Mouse (Mus musculus): ENCODE results near the gene Ubl3. TPM values are rescaled to one million over a fixed set of nuclear protein-coding genes. Genes with fewer than 3 reads are reported as not detected.
A peak's percentile ranks its signal among the peaks of the same experiment; 100 is the strongest.

Gene Ubl3
- total and polyA plus RNA-seq, 2 experiments from 2014 or later = 79.3 to 122 TPM

DNA sequence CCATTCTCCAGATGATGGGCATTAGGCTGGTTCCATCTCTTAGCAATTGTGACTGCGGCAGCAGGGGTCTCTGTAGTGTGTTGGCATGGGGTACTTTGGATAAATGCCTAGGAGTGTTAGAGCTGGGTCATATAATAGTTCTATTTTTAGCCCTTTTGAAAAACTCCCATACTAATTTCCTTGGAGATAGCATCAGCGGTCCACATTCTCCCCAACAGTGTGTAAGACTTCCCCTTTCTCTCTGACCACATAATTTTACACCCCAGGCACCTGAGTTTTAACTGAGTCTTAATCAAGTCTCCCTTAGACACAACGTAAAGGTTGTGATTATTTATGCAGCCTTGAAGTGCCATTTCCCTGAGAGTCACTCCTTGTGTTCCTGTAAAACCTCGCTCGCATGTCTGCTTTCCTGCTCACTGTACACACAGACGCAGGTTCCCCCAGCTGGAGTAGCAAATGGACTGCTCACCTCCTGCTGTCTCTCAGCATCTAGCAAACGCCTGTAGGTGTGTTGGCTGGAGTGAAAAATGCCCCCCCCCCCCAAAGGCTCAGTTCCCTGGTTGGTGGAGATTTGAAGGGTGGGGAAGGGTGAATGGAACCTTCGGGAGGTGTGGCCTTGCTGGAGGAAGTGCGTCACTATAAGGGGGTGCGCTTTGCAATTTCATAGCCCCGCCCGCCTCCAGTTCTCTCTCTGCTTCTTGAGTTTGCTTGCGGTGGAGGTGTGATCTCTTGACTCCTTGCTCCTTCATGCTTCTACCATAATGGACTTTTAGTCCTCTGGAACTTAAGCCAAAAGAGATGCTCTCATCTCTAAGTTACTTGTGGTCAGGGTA, 63.5 kb downstream of the Ubl3 start:
- Histone ChIP-seq H3K27me3 (ENCODE audit: insufficient read depth, low read length) (no peaks in the 10 kb centered on the region), H3K9ac (no peak overlapping the region), H3K9me3 (ENCODE audit: low read length) (no peaks in the 10 kb centered on the region), H3K27ac (ENCODE audit: low read depth, low read length) (no peak overlapping the region), H3K4me3 (ENCODE audit: low read depth, low read length) (no peak overlapping the region), H3K4me2 (ENCODE audit: low read depth) (peak overlapping the region; percentile 23), H3K36me3 (ENCODE audit: insufficient read depth) (no peaks in the 10 kb centered on the region), H3K4me1 (ENCODE audit: insufficient read depth) (no peaks in the 10 kb centered on the region; the same call in 1 of the 2 replicates)
- TF ChIP-seq CTCF (IDR thresholded peaks at IDR 0.05; ENCODE audit: low read depth) = no peak
- DNase-seq (peak; percentile 19), ATAC-seq (peak; percentile 62)
- 59% methylated on average over 13 of the region's 13 CpGs for WGBS

- Histone ChIP-seq H3K27me3 (ENCODE audit: insufficient read depth, low read length) (no peaks in the 10 kb centered on the region), H3K4me2 (ENCODE audit: low read depth) (no peak overlapping the region), H3K27ac (ENCODE audit: low read depth, low read length) (no peak overlapping the region), H3K4me1 (ENCODE audit: insufficient read depth) (no peaks in the 10 kb centered on the region; the same call in 1 of the 2 replicates), H3K36me3 (ENCODE audit: insufficient read depth) (no peaks in the 10 kb centered on the region), H3K9ac (no peak overlapping the region), H3K9me3 (ENCODE audit: low read length) (no peaks in the 10 kb centered on the region), H3K4me3 (ENCODE audit: low read depth, low read length) (no peak overlapping the region)
- ATAC-seq = no peak
- TF ChIP-seq CTCF (IDR thresholded peaks at IDR 0.05; ENCODE audit: low read depth) = no peak
- DNase-seq = no peak
- 94% methylated on average over 11 of the region's 11 CpGs for WGBS
These were observed 66.4 kb downstream of the Ubl3 start for GRCm38 (mm10) chr5:148486202-148486601.

GRCm38 (mm10) chr5:148481745-148482144, 70.8 kb downstream of the Ubl3 start:
- H3K27ac ChIP-seq (ENCODE audit: low read depth, low read length) = no peak overlapping the region

DNA sequence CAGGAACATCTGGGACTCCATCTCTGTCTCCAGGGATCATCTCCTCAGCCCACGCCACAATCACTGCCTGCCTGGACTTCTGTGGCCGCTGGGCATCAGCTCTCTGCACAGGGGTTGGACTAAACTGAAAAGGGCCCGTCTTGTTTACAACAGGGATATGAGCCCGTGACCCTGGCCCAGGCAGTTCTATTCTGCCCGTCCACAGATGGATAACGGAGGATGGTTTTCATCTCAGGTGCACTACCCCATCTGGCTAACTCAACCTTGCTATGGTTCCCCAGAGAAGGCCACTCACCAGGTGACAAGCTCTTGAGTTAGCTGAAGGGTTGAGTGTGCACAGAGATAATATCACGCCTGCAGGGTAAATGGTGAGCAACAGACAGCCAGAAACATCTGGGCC, 78.2 kb downstream of the Ubl3 start:
- no peak overlapping the region for H3K4me2 ChIP-seq (ENCODE audit: low read depth)
- WGBS = 91% methylated on average over 7 of the region's 7 CpGs
- H3K9me3 ChIP-seq (ENCODE audit: low read length) = no peaks in the 10 kb centered on the region
- no peak for TF ChIP-seq CTCF (IDR thresholded peaks at IDR 0.05; ENCODE audit: low read depth)
- no peak overlapping the region for H3K27ac ChIP-seq (ENCODE audit: low read depth, low read length)
- H3K4me3 ChIP-seq (ENCODE audit: low read depth, low read length) = no peak overlapping the region
- no peaks in the 10 kb centered on the region for H3K4me1 ChIP-seq (ENCODE audit: insufficient read depth)
- ATAC-seq (no peak), DNase-seq (no peak)
- H3K36me3 ChIP-seq (ENCODE audit: insufficient read depth) = no peaks in the 10 kb centered on the region
- no peak overlapping the region for H3K9ac ChIP-seq
- no peaks in the 10 kb centered on the region for H3K27me3 ChIP-seq (ENCODE audit: insufficient read depth, low read length)

More at GRCm38 (mm10) chr5:148481745-148482144, 70.8 kb downstream of the Ubl3 start:
- no peak overlapping the region for H3K4me2 ChIP-seq (ENCODE audit: low read depth)
- no peaks in the 10 kb centered on the region for H3K36me3 ChIP-seq (ENCODE audit: insufficient read depth)
- H3K4me1 ChIP-seq (ENCODE audit: insufficient read depth) = no peaks in the 10 kb centered on the region
- DNase-seq = no peak
- no peak for ATAC-seq
- H3K9ac ChIP-seq = no peak overlapping the region
- TF ChIP-seq CTCF (IDR thresholded peaks at IDR 0.05; ENCODE audit: low read depth) = no peak
- H3K27me3 ChIP-seq (ENCODE audit: insufficient read depth, low read length) = no peaks in the 10 kb centered on the region
- no peak overlapping the region for H3K4me3 ChIP-seq (ENCODE audit: low read depth, low read length)
- WGBS = 79% methylated on average over 3 of the region's 3 CpGs
- no peaks in the 10 kb centered on the region for H3K9me3 ChIP-seq (ENCODE audit: low read length)

DNA sequence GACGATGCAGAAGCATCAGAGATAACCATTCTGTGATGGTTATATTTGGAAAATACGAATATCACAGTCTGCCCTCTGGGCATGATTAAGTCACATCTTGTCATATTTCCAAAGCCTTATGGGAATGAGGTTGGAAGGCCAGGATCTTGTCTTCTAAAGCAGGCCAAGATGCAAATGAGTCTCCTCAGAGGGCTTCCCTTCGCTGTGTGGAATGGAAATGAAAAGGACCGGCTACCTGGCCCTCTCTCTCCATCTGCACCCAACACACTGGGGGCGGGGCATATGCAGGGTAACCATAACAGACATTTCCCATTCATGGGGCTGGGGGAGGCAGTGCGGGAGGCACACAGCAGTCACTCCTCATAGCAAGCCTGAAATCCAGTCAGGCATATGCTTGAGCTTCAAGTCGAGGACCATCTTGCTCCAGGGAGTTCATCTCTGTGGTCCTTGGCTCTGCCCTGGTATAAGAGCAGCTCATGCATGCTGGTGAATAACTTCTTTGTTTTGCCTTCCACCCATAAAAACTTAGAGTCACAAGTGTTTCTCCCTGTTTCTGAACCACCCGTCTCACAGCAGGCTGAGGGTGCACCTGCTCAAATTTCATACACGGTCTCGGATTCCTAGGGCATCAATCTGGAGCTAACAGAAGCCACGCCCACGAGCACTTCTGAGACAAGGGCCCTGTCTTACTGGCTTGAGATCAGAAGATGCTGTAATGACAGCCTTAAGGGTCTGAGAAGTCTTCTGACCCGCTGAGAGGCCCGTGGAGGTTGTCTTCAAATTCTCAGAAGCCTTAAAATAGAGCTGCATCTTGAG, 83.8 kb downstream of the Ubl3 start:
- H3K9ac ChIP-seq = no peak overlapping the region
- TF ChIP-seq CTCF (IDR thresholded peaks at IDR 0.05; ENCODE audit: low read depth) = no peak
- no peaks in the 10 kb centered on the region for H3K9me3 ChIP-seq (ENCODE audit: low read length)
- H3K4me1 ChIP-seq (ENCODE audit: insufficient read depth) = no peaks in the 10 kb centered on the region
- no peak for DNase-seq
- H3K27ac ChIP-seq (ENCODE audit: low read depth, low read length) = no peak overlapping the region
- WGBS = 62% methylated on average over 14 of the region's 14 CpGs
- H3K4me3 ChIP-seq (ENCODE audit: low read depth, low read length) = no peak overlapping the region
- no peak for ATAC-seq
- H3K27me3 ChIP-seq (ENCODE audit: insufficient read depth, low read length) = no peaks in the 10 kb centered on the region
- no peaks in the 10 kb centered on the region for H3K36me3 ChIP-seq (ENCODE audit: insufficient read depth)
- no peak overlapping the region for H3K4me2 ChIP-seq (ENCODE audit: low read depth)

GRCm38 (mm10) chr5:148466933-148467607, 85.5 kb downstream of the Ubl3 start:
- 27% methylated on average over 8 of the region's 8 CpGs for WGBS
- ATAC-seq = no peak
- TF ChIP-seq CTCF (IDR thresholded peaks at IDR 0.05; ENCODE audit: low read depth) = no peak
- no peaks in the 10 kb centered on the region for H3K4me1 ChIP-seq (ENCODE audit: insufficient read depth)
- H3K27me3 ChIP-seq (ENCODE audit: insufficient read depth, low read length) = no peaks in the 10 kb centered on the region
- no peak for DNase-seq
- no peak overlapping the region for H3K4me2 ChIP-seq (ENCODE audit: low read depth)
- no peaks in the 10 kb centered on the region for H3K9me3 ChIP-seq (ENCODE audit: low read length)
- H3K27ac ChIP-seq (ENCODE audit: low read depth, low read length) = no peak overlapping the region
- no peak overlapping the region for H3K9ac ChIP-seq
- no peak overlapping the region for H3K4me3 ChIP-seq (ENCODE audit: low read depth, low read length)
- no peaks in the 10 kb centered on the region for H3K36me3 ChIP-seq (ENCODE audit: insufficient read depth)

Data from forebrain, postnatal 0 days (tissue).